Mouse (Mus musculus) small intestine, adult 2 months (tissue): ENCODE data around the gene Gm3839. TPM values are rescaled to one million over a fixed set of nuclear protein-coding genes. Genes with fewer than 3 reads are reported as not detected.
"Not testable (repeated sequence)": the region's sequence is repeated elsewhere in the genome, so short reads cannot be mapped to it uniquely, and the experiment has no call there.

Experiments used
- H3K27ac ChIP-seq: fragments of 200-500 bp; 2 replicates; pipeline ENCODE4 v1.5.1; 2012; ENCODE audit warnings: low read depth, low read length, control low read depth, inconsistent platforms; ENCODE audit not compliant: insufficient read depth
- H3K27me3 ChIP-seq: fragments of 200-500 bp; 2 replicates; pipeline ENCODE4 v1.6.1; 2012; ENCODE audit warnings: mild to moderate bottlenecking, moderate library complexity, low read length, inconsistent platforms; ENCODE audit not compliant: control insufficient read depth, insufficient read depth
- H3K36me3 ChIP-seq: fragments of 200-500 bp; 2 replicates; pipeline ENCODE4 v1.6.1; 2012; ENCODE audit warnings: mild to moderate bottlenecking, low read length, control low read depth, inconsistent platforms; ENCODE audit not compliant: control insufficient read depth, insufficient read depth
- H3K4me1 ChIP-seq: fragments of 200-500 bp; 2 replicates; pipeline ENCODE4 v1.6.1; 2012; ENCODE audit warnings: low read length, inconsistent platforms, mixed read lengths; ENCODE audit not compliant: control insufficient read depth, insufficient read depth, insufficient read length
- H3K4me3 ChIP-seq: fragments of 200-500 bp; 2 replicates; pipeline ENCODE4 v1.5.1; 2012; ENCODE audit warnings: low read depth, mild to moderate bottlenecking, control low read depth, inconsistent platforms, low read length, moderate library complexity
- CTCF ChIP-seq: fragments of 200-500 bp; IDR thresholded peaks from 2 replicates; pipeline ENCODE4 v1.5.1; 2012; ENCODE audit warnings: low read depth, mild to moderate bottlenecking, control low read depth, inconsistent platforms, low read length, moderate library complexity, mixed read lengths; ENCODE audit not compliant: insufficient replicate concordance, insufficient read length; ENCODE audit errors: extremely low read depth
- POLR2A ChIP-seq: fragments of 200-500 bp; IDR thresholded peaks from 2 replicates; pipeline ENCODE4 v1.6.1; 2012; ENCODE audit warnings: low read depth, mild to moderate bottlenecking, control low read depth, inconsistent platforms, low read length, moderate library complexity
- WGBS: fragments of 180-500 bp; shearing (Covaris S2); methylation state at CpG from one replicate; pipeline ENCODE4 v1.1.7; 2018; 5-methylcytosine and 5-hydroxymethylcytosine counted together
- polyA plus RNA-seq: library from polyadenylated mRNA; depleted of rRNA; stranded (reverse); fragments of >200 nt; gene quantifications from 2 replicates; pipeline ENCODE4 v1.2.3, GENCODE M21; 2012; rRNA removed

Gene Gm3839
- 0.15 and 0.33 TPM in 2 replicates for polyA plus RNA-seq

DNA sequence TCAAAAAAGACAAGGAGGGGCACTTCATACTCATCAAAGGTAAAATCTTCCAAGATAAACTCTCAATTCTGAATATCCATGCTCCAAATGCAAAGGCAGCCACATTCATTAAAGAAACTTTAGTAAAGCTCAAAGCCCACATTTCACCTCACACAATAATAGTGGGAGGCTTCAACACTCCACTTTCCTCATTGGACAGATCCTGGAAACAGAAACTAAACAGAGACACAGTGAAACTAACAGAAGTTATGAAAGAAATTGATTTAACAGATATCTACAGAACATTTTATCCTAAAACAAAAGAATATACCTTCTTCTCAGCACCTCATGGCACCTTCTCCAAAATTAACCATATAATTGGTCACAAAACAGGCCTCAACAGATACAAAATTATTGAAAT, at the start of gene Gm3839:
Gene Gm3839, minus strand, starts transcription at position 101 of the 400 bp plus-strand sequence.
- not testable (repeated sequence) for H3K36me3 ChIP-seq, H3K27me3 ChIP-seq, H3K4me3 ChIP-seq, H3K27ac ChIP-seq, H3K4me1 ChIP-seq

GRCm38 (mm10) chr14:11405661-11406060, 49.1 kb upstream of the Gm3839 start:
- WGBS: 81% methylated on average over 9 of the region's 9 CpGs
- TF ChIP-seq CTCF (no peak), POLR2A (no peak)
- no peaks in the 10 kb centered on the region for H3K36me3 ChIP-seq
- H3K4me1 ChIP-seq: no peaks in the 10 kb centered on the region
- H3K27me3 ChIP-seq: no peaks in the 10 kb centered on the region
- no peak overlapping the region for H3K27ac ChIP-seq
- no peak overlapping the region for H3K4me3 ChIP-seq

DNA sequence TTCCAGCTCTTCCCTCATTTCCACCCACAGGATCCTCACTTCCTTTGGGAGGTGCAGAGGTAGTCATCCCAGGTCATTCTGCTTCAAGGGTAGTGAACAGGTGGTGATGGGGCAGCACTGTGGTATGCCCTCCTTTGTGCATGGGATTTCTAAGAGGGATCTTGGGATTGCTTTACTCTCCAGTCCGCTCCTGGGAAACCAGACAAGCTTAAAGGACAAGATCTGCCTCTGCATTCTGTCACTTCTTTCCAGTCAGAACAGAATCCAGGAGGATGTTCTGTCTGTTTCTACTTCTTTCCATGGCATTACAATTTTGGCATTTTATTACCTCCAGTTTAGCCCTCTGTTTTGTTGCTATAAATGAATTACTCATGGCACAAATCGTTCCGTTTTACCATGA, 21.3 kb upstream of the Gm3839 start:
- WGBS: 92% methylated on average over 3 of the region's 3 CpGs
- Histone ChIP-seq H3K4me3 (no peak overlapping the region), H3K27me3 (no peaks in the 10 kb centered on the region), H3K4me1 (no peaks in the 10 kb centered on the region), H3K27ac (no peak overlapping the region), H3K36me3 (no peaks in the 10 kb centered on the region)
- TF ChIP-seq CTCF (no peak), POLR2A (no peak)

- no peaks in the 10 kb centered on the region for H3K36me3 ChIP-seq
- no peaks in the 10 kb centered on the region for H3K4me1 ChIP-seq
- TF ChIP-seq POLR2A (no peak), CTCF (no peak)
- no peaks in the 10 kb centered on the region for H3K27me3 ChIP-seq
- H3K27ac ChIP-seq: no peak overlapping the region
- WGBS: 81% methylated on average over 5 of the region's 5 CpGs
- no peak overlapping the region for H3K4me3 ChIP-seq
Measured at GRCm38 (mm10) chr14:11375225-11375624, 18.7 kb upstream of the Gm3839 start.

GRCm38 (mm10) chr14:11346086-11346485, 10.4 kb downstream of the Gm3839 start:
- WGBS: 75% methylated on average over 3 of the region's 3 CpGs
- no peak overlapping the region for H3K27ac ChIP-seq
- no peaks in the 10 kb centered on the region for H3K27me3 ChIP-seq
- TF ChIP-seq CTCF (no peak), POLR2A (no peak)
- no peaks in the 10 kb centered on the region for H3K36me3 ChIP-seq
- no peak overlapping the region for H3K4me3 ChIP-seq
- H3K4me1 ChIP-seq: no peaks in the 10 kb centered on the region

GRCm38 (mm10) chr14:11329993-11330392, 26.5 kb downstream of the Gm3839 start:
- TF ChIP-seq CTCF (no peak), POLR2A (no peak)
- H3K4me3 ChIP-seq: no peak overlapping the region
- WGBS: 50% methylated on average over 2 of the region's 2 CpGs
- no peaks in the 10 kb centered on the region for H3K4me1 ChIP-seq
- H3K36me3 ChIP-seq: no peaks in the 10 kb centered on the region
- H3K27ac ChIP-seq: no peak overlapping the region
- no peaks in the 10 kb centered on the region for H3K27me3 ChIP-seq

GRCm38 (mm10) chr14:11307079-11307478, 49.4 kb downstream of the Gm3839 start:
- no peaks in the 10 kb centered on the region for H3K27me3 ChIP-seq
- no peaks in the 10 kb centered on the region for H3K4me1 ChIP-seq
- TF ChIP-seq CTCF: no peak
- no peak for TF ChIP-seq POLR2A
- no peak overlapping the region for H3K4me3 ChIP-seq
- 22% methylated on average over 2 of the region's 2 CpGs for WGBS
- no peak overlapping the region for H3K27ac ChIP-seq
- no peaks in the 10 kb centered on the region for H3K36me3 ChIP-seq

DNA sequence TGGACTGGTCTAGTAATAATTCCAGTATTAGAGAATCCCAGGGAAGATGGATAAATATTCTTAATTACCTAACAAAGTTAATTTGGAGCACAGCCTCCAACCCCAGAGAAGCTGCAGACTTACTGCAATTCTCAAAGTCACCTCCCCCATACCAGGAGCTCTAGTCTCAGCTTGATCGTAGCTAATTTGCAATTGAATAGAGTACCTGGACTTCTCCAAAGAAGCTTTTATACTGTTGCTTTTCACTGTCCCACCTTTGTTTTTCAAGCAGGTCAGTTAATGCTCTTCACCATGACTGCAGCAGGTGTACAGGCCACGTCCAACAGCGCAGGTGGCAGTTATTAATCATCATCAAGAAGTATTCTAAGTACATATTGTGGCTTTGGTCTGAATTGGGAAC, 68.6 kb downstream of the Gm3839 start:
- not testable (repeated sequence) for H3K4me3 ChIP-seq, H3K4me1 ChIP-seq, H3K27me3 ChIP-seq, H3K27ac ChIP-seq, H3K36me3 ChIP-seq
- 87% methylated on average over 3 of the region's 3 CpGs for WGBS
